Mouse (Mus musculus) cerebellum, adult 2 months (tissue): ENCODE measurements at regions not wholly inside any gene's neighbourhood (a gene's known extent, or its start where the extent isn't known, plus 50 kb on each side); places are given as distances from the start of the nearest gene placed in this dataset.

Experiments
- CTCF ChIP-seq: fragments of 200-500 bp; IDR thresholded peaks from 2 replicates; pipeline ENCODE4 v1.5.1; 2011; ENCODE audit warnings: low read depth, mild to moderate bottlenecking, control low read depth, low read length, moderate library complexity, borderline replicate concordance; ENCODE audit not compliant: insufficient read depth
- POLR2A ChIP-seq: fragments of 200-500 bp; IDR thresholded peaks from 2 replicates; pipeline ENCODE4 v1.6.1; 2011; ENCODE audit warnings: low read length, control low read depth, borderline replicate concordance; ENCODE audit not compliant: insufficient read depth

- TF ChIP-seq CTCF (no peak), POLR2A (no peak)
Observed at GRCm38 (mm10) chr5:85571381-85571780, 494.0 kb downstream of the Cenpc1 start.
